Mouse (Mus musculus) intestine, embryonic 14.5 days (tissue): Measurements from ENCODE around the gene Sept9. TPM values are rescaled to one million over a fixed set of nuclear protein-coding genes. Genes with fewer than 3 reads are reported as not detected.

Source experiments
- ATAC-seq: fragments of 200-750 bp; cut with Nextera tagmentation; replicated peaks from 2 replicates; pipeline ENCODE4 v1.8.0; 2017; ENCODE audit warnings: low read depth, moderate number of reproducible peaks, moderate TSS enrichment, moderate library complexity; ENCODE audit not compliant: low FRiP score, low TSS enrichment
- DNase-seq: peaks from one replicate; pipeline ENCODE4 v3.0.0-alpha.2; 2018; ENCODE audit warnings: low spot score
- H3K27ac ChIP-seq: fragments of 300-500 bp; sonication (generic); 2 replicates; pipeline ENCODE4 v1.5.1; 2014; ENCODE audit warnings: low read depth, mild to moderate bottlenecking, control low read depth
- H3K27me3 ChIP-seq: fragments of 300-500 bp; sonication (generic); replicated peaks from 2 replicates; pipeline ENCODE4 v1.6.1; 2014; ENCODE audit warnings: low read length, control low read depth; ENCODE audit not compliant: control insufficient read depth, insufficient read depth
- H3K36me3 ChIP-seq: fragments of 300-500 bp; sonication (generic); 2 replicates; pipeline ENCODE4 v1.6.1; 2014; ENCODE audit warnings: low read length, control low read depth; ENCODE audit not compliant: control insufficient read depth, insufficient read depth
- H3K4me1 ChIP-seq: fragments of 300-500 bp; sonication (generic); replicated peaks from 2 replicates; pipeline ENCODE4 v1.6.1; 2014; ENCODE audit warnings: low read length, control low read depth, mixed read lengths; ENCODE audit not compliant: control insufficient read depth, insufficient read depth
- H3K4me2 ChIP-seq: fragments of 300-500 bp; sonication (generic); 2 replicates; pipeline ENCODE4 v1.6.1; 2014; ENCODE audit warnings: low read length
- H3K4me3 ChIP-seq: fragments of 300-500 bp; sonication (generic); 2 replicates; pipeline ENCODE4 v1.5.1; 2014; ENCODE audit warnings: low read depth, low read length, control low read depth, mixed read lengths
- H3K9ac ChIP-seq: fragments of 300-500 bp; sonication (generic); 2 replicates; pipeline ENCODE4 v1.6.1; 2014; ENCODE audit warnings: mild to moderate bottlenecking, low read length
- H3K9me3 ChIP-seq: fragments of 300-500 bp; sonication (generic); 2 replicates; pipeline ENCODE4 v1.6.1; 2016; ENCODE audit warnings: low read length, control low read depth; ENCODE audit not compliant: control insufficient read depth
- WGBS: fragments of 180-500 bp; shearing (Covaris S2); extraction: QIAGEN DNeasy Blood & Tissue Kit; methylation state at CpG from one replicate; pipeline ENCODE4 v1.1.7; 2014; 5-methylcytosine and 5-hydroxymethylcytosine counted together
- polyA plus RNA-seq: library from polyadenylated mRNA; unstranded; fragments of >200 nt; fragmentation: Nextera tagmentation; extraction: Ambion mirVana; gene quantifications from 2 replicates; pipeline ENCODE4 v1.2.1, GENCODE M21; 2014

Sept9 gene
- polyA plus RNA-seq, 1 experiment from 2014 or later, result 143 TPM

DNA sequence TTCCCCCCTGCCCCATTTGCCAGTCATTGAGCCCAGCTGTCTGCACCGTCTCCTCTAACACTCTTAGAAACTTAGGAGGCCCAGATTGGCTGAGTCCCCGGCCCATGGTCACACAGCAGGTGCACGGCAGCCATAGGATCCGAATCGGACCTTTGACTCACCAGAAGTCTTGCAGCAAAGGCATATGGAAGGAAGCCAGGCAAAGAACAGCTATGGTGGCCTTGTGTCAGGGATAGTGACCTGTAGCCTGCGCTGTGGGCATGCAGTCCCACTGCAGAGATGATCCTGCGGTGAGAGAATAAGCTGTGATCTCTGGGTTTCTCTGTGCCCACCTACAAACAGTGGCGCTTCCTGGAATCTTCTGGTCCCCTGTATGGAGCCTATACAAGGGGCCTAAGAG is 115.1 kb downstream of the Sept9 start:
- Histone ChIP-seq H3K4me1 (peaks cover 87% of the 10 kb centered on the region), H3K27ac (peak overlapping the region; percentile 77; the same call in 1 of the 2 replicates), H3K4me2 (no peak overlapping the region), H3K9ac (no peak overlapping the region), H3K9me3 (no peaks in the 10 kb centered on the region), H3K4me3 (no peak overlapping the region), H3K27me3 (no peaks in the 10 kb centered on the region), H3K36me3 (no peaks in the 10 kb centered on the region)
- ATAC-seq (no peak), DNase-seq (no peak)
- WGBS, result 96% methylated on average over 8 of the region's 8 CpGs

DNA sequence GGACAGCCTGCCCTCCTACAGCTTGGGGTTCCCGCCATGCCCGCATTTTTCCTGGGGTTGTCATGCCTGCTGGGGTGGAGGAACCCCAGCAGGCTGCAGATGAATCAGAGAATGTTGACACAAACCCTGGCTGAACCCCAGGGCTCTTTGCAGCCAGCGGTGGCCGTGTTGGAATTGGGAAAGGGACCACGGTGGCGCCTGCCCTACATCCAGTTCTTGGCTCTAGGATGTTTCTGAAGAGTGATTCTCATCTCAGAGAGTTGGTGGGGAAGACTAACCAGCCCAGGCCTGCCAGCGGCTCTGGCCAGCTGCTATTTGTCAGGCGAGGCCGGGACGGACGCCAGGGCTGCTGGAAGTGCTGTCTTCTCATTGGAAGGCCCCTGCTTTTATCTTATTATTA is 115.8 kb downstream of the Sept9 start:
- H3K36me3 ChIP-seq, result no peaks in the 10 kb centered on the region
- WGBS, result 43% methylated on average over 11 of the region's 11 CpGs
- no peaks in the 10 kb centered on the region for H3K27me3 ChIP-seq
- DNase-seq, result no peak
- peaks cover 87% of the 10 kb centered on the region for H3K4me1 ChIP-seq
- ATAC-seq, result no peak
- peak overlapping the region; percentile 77 for H3K27ac ChIP-seq
- H3K9me3 ChIP-seq, result no peaks in the 10 kb centered on the region
- no peak overlapping the region for H3K9ac ChIP-seq
- no peak overlapping the region for H3K4me2 ChIP-seq
- no peak overlapping the region for H3K4me3 ChIP-seq

DNA sequence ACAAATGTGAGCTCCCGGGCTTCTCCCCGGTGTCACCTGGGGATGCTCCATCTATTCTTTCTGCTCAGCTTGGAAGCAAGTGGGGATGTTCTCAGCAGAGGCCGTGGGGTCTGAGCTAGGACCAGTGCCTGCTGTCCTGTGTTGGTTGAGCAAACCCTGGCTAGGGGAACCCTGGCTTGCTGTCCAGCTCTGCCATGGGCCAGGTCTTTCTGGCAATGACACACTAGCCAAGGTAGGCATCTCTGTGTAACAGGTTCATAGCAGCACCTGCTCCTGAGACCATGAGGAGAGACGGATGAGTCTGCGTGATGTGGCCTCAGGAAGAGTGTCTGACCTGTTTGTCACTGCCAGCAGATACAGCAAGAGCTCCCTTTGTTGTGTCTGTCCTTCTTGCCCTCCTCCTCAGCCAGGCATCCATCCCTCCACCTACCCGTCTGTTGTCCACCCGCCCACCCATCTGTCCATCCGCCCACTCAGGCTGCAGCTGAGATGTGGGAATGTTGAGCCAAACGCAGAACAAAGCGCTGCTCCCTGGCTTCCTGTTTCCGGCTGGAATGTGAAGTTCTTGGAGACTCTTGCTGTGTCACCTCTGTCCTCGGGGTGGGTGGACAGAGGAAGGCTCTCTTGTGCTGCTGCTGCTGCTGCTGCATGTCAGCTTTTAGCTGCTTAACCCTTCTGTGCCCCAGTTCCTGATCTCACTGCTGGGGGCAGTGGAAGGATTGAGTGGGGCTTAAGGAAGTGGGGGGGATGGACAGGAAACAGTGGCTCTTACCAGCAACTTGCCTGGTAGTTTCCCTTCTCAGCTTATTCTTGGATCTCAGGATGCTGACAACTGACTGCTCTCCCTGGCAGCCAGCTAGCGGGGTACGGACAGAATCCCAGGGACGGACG is 117.2 kb downstream of the Sept9 start:
- Histone ChIP-seq H3K36me3 (no peaks in the 10 kb centered on the region), H3K4me2 (peak overlapping the region; percentile 34), H3K9me3 (no peaks in the 10 kb centered on the region), H3K4me3 (no peak overlapping the region), H3K27me3 (no peaks in the 10 kb centered on the region), H3K4me1 (peaks cover 80% of the 10 kb centered on the region), H3K27ac (peak overlapping the region; percentile 84), H3K9ac (peak overlapping the region; percentile 5; the same call in 1 of the 2 replicates)
- no peak for DNase-seq
- 43% methylated on average over 16 of the region's 16 CpGs for WGBS
- no peak for ATAC-seq

GRCm38 (mm10) chr11:117317429-117318101 is 118.1 kb downstream of the Sept9 start:
- no peak for DNase-seq
- Histone ChIP-seq H3K9me3 (no peaks in the 10 kb centered on the region), H3K4me3 (no peak overlapping the region), H3K4me1 (peaks cover 71% of the 10 kb centered on the region), H3K9ac (peak overlapping the region; percentile 14; the same call in 1 of the 2 replicates), H3K27me3 (no peaks in the 10 kb centered on the region), H3K4me2 (peak overlapping the region; percentile 34), H3K27ac (peak overlapping the region; percentile 84), H3K36me3 (no peaks in the 10 kb centered on the region)
- 25% methylated on average over 20 of the region's 20 CpGs for WGBS
- ATAC-seq, result no peak

- Histone ChIP-seq H3K4me1 (peaks cover 70% of the 10 kb centered on the region), H3K27me3 (no peaks in the 10 kb centered on the region), H3K36me3 (no peaks in the 10 kb centered on the region), H3K4me3 (no peak overlapping the region), H3K27ac (peak overlapping the region; percentile 84), H3K4me2 (no peak overlapping the region), H3K9ac (0 out of 2 replicates have a peak overlapping the region, but pooled peaks have one; percentile 14), H3K9me3 (no peaks in the 10 kb centered on the region)
- ATAC-seq (no peak), DNase-seq (no peak)
- WGBS, result 47% methylated on average over 3 of the region's 3 CpGs
These were observed 118.7 kb downstream of the Sept9 start for GRCm38 (mm10) chr11:117318202-117318601.

DNA sequence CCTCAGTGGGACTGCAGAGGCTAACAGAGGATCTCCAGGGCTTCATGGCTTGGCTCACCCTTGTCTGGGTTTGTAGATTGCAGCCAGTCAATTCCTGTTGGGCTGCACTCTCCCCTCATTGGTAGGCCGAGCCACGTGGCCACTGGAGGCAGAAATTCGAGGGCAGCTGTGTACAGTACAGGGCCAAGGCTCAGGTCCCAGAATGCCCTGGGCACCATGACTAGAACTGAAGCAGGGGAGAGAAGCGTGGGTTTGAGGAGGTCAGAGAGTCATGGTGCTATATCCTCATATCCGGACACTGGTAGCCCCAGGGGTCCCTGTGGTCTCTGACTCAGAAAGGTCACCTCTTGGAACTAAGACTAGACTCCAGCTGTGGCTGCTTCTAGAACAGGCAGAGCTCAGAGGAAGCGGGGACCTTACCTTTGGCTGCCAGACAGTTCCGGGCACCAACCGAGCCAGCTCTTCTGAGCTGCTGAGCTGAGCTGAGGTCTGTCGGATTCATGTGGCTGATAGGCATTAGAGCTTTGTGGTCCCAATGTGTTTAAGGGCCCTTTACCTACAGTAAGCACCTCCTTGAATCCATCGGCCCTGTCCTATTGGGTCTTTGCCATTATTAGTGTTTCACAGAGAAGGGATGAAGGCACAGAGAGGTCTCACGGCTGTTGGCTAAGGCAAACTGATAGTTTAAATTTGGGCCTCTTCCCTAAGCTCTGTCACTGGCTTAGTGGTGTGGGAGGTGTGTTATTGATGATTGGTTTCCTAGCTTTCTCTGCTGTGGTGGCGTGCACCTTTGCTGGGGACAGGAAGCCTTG is 119.5 kb downstream of the Sept9 start:
- Histone ChIP-seq H3K9me3 (no peaks in the 10 kb centered on the region), H3K27ac (peak overlapping the region; percentile 84), H3K36me3 (no peaks in the 10 kb centered on the region), H3K4me1 (peaks cover 72% of the 10 kb centered on the region), H3K27me3 (no peaks in the 10 kb centered on the region), H3K9ac (no peak overlapping the region), H3K4me2 (peak overlapping the region; percentile 12; the same call in 1 of the 2 replicates), H3K4me3 (no peak overlapping the region)
- 49% methylated on average over 12 of the region's 12 CpGs for WGBS
- DNase-seq (no peak), ATAC-seq (no peak)

DNA sequence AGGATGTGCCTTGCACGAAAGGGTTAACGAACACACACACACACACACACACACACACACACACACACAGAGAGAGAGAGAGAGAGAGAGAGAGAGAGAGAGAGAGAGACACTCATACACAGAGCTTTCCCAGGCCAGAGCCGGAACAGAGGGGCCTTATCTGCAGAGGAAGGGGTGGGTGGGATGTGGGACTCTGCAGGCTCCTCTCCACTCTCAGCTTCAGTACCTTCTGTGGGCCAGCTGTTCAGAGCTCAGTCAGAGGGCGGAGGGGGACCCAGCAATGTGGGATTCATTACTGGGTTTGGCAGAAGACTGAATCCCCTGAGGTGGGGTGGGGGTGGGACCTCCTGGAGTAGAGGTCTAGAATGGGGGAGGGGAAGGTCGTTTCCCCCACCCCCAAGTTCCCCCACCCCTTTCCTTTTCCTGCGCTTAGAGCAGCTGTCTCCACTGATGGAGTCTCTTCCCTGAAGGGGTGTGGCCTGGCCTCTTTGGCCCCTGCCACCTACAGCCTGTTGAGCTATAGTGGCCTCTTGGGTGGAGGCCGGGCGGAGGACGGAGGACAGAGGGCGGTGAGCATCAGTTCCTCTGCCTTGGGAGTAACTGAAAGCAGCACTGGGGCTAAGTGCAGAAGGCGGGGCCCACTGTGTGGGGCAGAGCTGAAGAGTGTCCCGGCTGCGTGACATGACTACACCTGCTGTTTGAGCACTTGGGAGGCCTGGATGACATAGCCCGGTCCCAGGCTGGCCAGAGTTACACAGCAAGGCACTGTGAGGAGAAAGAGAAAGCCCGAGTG is 120.3 kb downstream of the Sept9 start:
- Histone ChIP-seq H3K27me3 (no peaks in the 10 kb centered on the region), H3K4me2 (peak overlapping the region; percentile 18), H3K9ac (no peak overlapping the region), H3K27ac (peak overlapping the region; percentile 84), H3K36me3 (no peaks in the 10 kb centered on the region), H3K4me1 (peaks cover 76% of the 10 kb centered on the region), H3K9me3 (no peaks in the 10 kb centered on the region), H3K4me3 (no peak overlapping the region)
- 24% methylated on average over 15 of the region's 15 CpGs for WGBS
- ATAC-seq (peak; percentile 67), DNase-seq (no peak)

DNA sequence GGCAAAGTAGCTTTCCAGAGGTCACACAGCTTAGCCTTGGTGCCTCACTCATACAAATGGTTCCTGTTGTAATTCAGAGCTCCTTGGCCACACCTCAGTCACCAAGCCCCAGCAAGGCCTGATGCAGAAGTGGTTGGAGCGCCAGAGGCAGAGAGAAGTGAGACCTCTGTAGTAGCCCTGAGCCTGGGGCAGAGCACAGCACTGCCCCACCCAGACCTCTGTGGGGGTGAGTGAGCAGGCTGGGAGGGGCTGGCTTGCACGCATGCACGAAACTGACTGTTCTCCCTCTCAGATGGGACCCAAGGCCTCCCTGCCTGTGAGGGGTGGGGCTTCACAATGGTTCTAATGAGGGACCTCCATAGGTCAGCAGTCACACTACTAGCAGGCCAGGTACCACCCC is 121.0 kb downstream of the Sept9 start:
- Histone ChIP-seq H3K4me2 (no peak overlapping the region), H3K27me3 (no peaks in the 10 kb centered on the region), H3K27ac (peak overlapping the region; percentile 84), H3K36me3 (no peaks in the 10 kb centered on the region), H3K9ac (no peak overlapping the region), H3K4me3 (no peak overlapping the region), H3K4me1 (peaks cover 72% of the 10 kb centered on the region), H3K9me3 (no peaks in the 10 kb centered on the region)
- no peak for DNase-seq
- WGBS, result 75% methylated on average over 3 of the region's 3 CpGs
- no peak for ATAC-seq
